ENCODE assay signal across 8 mouse cellular contexts in genomic region chr13:37434137-37434772, GRCm38 (mm10).
DNase-seq lines count a peak whose midpoint lies in the region; ATAC-seq and TF ChIP-seq lines count a peak whose summit lies in the region.

No protein-coding gene starts in this region.

- H3K4me2 ChIP-seq in forebrain, embryonic 11.5 days (ENCODE audit: low read depth, low read length, severe bottlenecking) = peak overlapping the region; percentile 74
- peak overlapping the region; percentile 61 for H3K4me2 ChIP-seq in liver, embryonic 16.5 days (ENCODE audit: low read depth, low read length)
- H3K4me2 ChIP-seq in neural tube, embryonic 11.5 days (ENCODE audit: low read depth) = peak overlapping the region; percentile 71

- intact Hi-C loops in heart, postnatal 25 days (cut with DNase I) = loop anchor here (1.0 to 5.0 kb wide), 4 partner anchors 18 to 773 kb away; no protein-coding TSS in a partner anchor

- DNase-seq in CD4-positive, CD25-positive, alpha-beta regulatory T cell, adult 2 months (ENCODE audit: low read depth, low spot score) = peak; percentile 85
- DNase-seq in brain, adult 2 months (ENCODE audit: low read depth, low spot score) = peak; percentile 77
- peak; percentile 76 for DNase-seq in forebrain, embryonic 11.5 days (ENCODE audit: low spot score)
- peak; percentile 45 for DNase-seq in heart, postnatal 25 days (ENCODE audit: low spot score)
- DNase-seq in layer of hippocampus, adult 11-12 months (ENCODE audit: low spot score) = peak; percentile 75
- peak; percentile 64 for DNase-seq in neural tube, embryonic 11.5 days (ENCODE audit: low spot score)

- peak overlapping the region; percentile 40 for H3K4me3 ChIP-seq in forebrain, embryonic 11.5 days (ENCODE audit: low read depth, low read length)
- peak overlapping the region; percentile 37 for H3K4me3 ChIP-seq in liver, embryonic 16.5 days (ENCODE audit: low read depth, low read length)
- H3K4me3 ChIP-seq in neural tube, embryonic 11.5 days (ENCODE audit: low read depth, low read length) = peak overlapping the region; percentile 42
- H3K4me3 ChIP-seq in testis, adult 2 months (ENCODE audit: control insufficient read depth, low read depth, low read length) = peak overlapping the region; percentile 41

- TF ChIP-seq CTCF in testis, adult 2 months (IDR thresholded peaks at IDR 0.05; ENCODE audit: control insufficient read depth, insufficient read depth, insufficient replicate concordance, low read depth, low read length) = peak; percentile 4; the same call in 1 of the 2 replicates

- H3K27ac ChIP-seq in forebrain, embryonic 11.5 days (ENCODE audit: low read depth, low read length) = no peak overlapping the region
- no peak overlapping the region for H3K27ac ChIP-seq in liver, embryonic 16.5 days (ENCODE audit: low read length)
- no peak overlapping the region for H3K27ac ChIP-seq in neural tube, embryonic 11.5 days (ENCODE audit: low read depth, low read length)
- H3K27ac ChIP-seq in testis, adult 2 months (ENCODE audit: control insufficient read depth, insufficient read depth, low read depth, low read length) = peak overlapping the region; percentile 73

- H3K4me1 ChIP-seq in forebrain, embryonic 11.5 days (replicated peaks; ENCODE audit: control insufficient read depth, insufficient read depth, low read length) = peaks cover 4% of the 10 kb centered on the region; the same call in 1 of the 2 replicates
- no peaks in the 10 kb centered on the region; the same call in 1 of the 2 replicates for H3K4me1 ChIP-seq in liver, embryonic 16.5 days (ENCODE audit: control insufficient read depth, low read depth, low read length)
- H3K4me1 ChIP-seq in neural tube, embryonic 11.5 days (ENCODE audit: control insufficient read depth, insufficient read depth, low read length) = no peaks in the 10 kb centered on the region
- H3K4me1 ChIP-seq in testis, adult 2 months (ENCODE audit: control insufficient read depth, insufficient read depth, low read length) = peaks cover 5% of the 10 kb centered on the region

- ATAC-seq in forebrain, embryonic 11.5 days (replicated peaks; ENCODE audit: low FRiP score) = peak; percentile 53
- ATAC-seq in liver, embryonic 16.5 days (ENCODE audit: low read depth) = peak; percentile 9; the same call in 1 of the 2 replicates
- peak; percentile 23; the same call in 1 of the 2 replicates for ATAC-seq in neural tube, embryonic 11.5 days (ENCODE audit: insufficient read depth, low FRiP score, low TSS enrichment)

- no peak for TF ChIP-seq POLR2A in testis, adult 2 months (IDR thresholded peaks at IDR 0.05; ENCODE audit: control insufficient read depth, low read depth, low read length)

- WGBS in forebrain, embryonic 11.5 days = 1% methylated on average over 19 of the region's 19 CpGs
- 1% methylated on average over 19 of the region's 19 CpGs for WGBS in liver, embryonic 16.5 days (ENCODE audit: insufficient replicate concordance)
- WGBS in neural tube, embryonic 11.5 days = 1% methylated on average over 19 of the region's 19 CpGs

- H3K9me3 ChIP-seq in forebrain, embryonic 11.5 days (ENCODE audit: control insufficient read depth, low read length) = no peaks in the 10 kb centered on the region
- H3K9me3 ChIP-seq in liver, embryonic 16.5 days (replicated peaks; ENCODE audit: control insufficient read depth, low read length) = no peaks in the 10 kb centered on the region
- H3K9me3 ChIP-seq in neural tube, embryonic 11.5 days (ENCODE audit: control insufficient read depth, low read length) = no peaks in the 10 kb centered on the region

- peaks cover 22% of the 10 kb centered on the region for H3K27me3 ChIP-seq in forebrain, embryonic 11.5 days (ENCODE audit: control insufficient read depth, insufficient read depth, low read length)
- no peaks in the 10 kb centered on the region for H3K27me3 ChIP-seq in liver, embryonic 16.5 days (ENCODE audit: control insufficient read depth, insufficient read depth, low read depth, low read length)
- peaks cover 13% of the 10 kb centered on the region for H3K27me3 ChIP-seq in neural tube, embryonic 11.5 days (ENCODE audit: control insufficient read depth, insufficient read depth, low read length)
- H3K27me3 ChIP-seq in testis, adult 2 months (ENCODE audit: control insufficient read depth, insufficient read depth, low read length) = no peaks in the 10 kb centered on the region

- H3K36me3 ChIP-seq in forebrain, embryonic 11.5 days (ENCODE audit: control insufficient read depth, insufficient read depth, low read length) = no peaks in the 10 kb centered on the region
- H3K36me3 ChIP-seq in liver, embryonic 16.5 days (ENCODE audit: control insufficient read depth, insufficient read depth) = no peaks in the 10 kb centered on the region
- no peaks in the 10 kb centered on the region for H3K36me3 ChIP-seq in neural tube, embryonic 11.5 days (ENCODE audit: control insufficient read depth, insufficient read depth, low read length)
- H3K36me3 ChIP-seq in testis, adult 2 months (ENCODE audit: control insufficient read depth, insufficient read depth, low read length) = no peaks in the 10 kb centered on the region

- H3K9ac ChIP-seq in forebrain, embryonic 11.5 days (ENCODE audit: low read length) = peak overlapping the region; percentile 60
- H3K9ac ChIP-seq in liver, embryonic 16.5 days (ENCODE audit: low read depth, low read length) = no peak overlapping the region; the same call in 1 of the 2 replicates
- peak overlapping the region; percentile 62 for H3K9ac ChIP-seq in neural tube, embryonic 11.5 days (ENCODE audit: low read length)
